Mouse (Mus musculus): Measurements from ENCODE around the gene Adgrb2. TPM values are rescaled to one million over a fixed set of nuclear protein-coding genes. Genes with fewer than 3 reads are reported as not detected.

Gene Adgrb2
- polyA plus RNA-seq, 1 experiment from 2014 or later, result 13.4 TPM

GRCm38 (mm10) chr4:130050056-130050824 is 65.6 kb downstream of the Adgrb2 start:
- ATAC-seq, result no peak
- WGBS, result 83% methylated on average over 8 of the region's 8 CpGs
- no peak overlapping the region for H3K4me2 ChIP-seq (ENCODE audit: low read length)
- H3K4me3 ChIP-seq (ENCODE audit: low read length), result no peak overlapping the region
- H3K9ac ChIP-seq (ENCODE audit: low read depth, low read length), result no peak overlapping the region
- H3K4me1 ChIP-seq (ENCODE audit: control insufficient read depth, insufficient read depth, low read depth, low read length), result peaks cover 34% of the 10 kb centered on the region
- H3K9me3 ChIP-seq (ENCODE audit: control insufficient read depth, low read length), result no peaks in the 10 kb centered on the region
- H3K36me3 ChIP-seq (ENCODE audit: control insufficient read depth, insufficient read depth, low read length), result no peaks in the 10 kb centered on the region
- H3K27me3 ChIP-seq (replicated peaks; ENCODE audit: control insufficient read depth, insufficient read depth, low read length), result peaks cover 2% of the 10 kb centered on the region; the same call in 1 of the 2 replicates
- H3K27ac ChIP-seq (ENCODE audit: low read depth, low read length), result no peak overlapping the region

- Histone ChIP-seq H3K9ac (ENCODE audit: low read depth, low read length) (no peak overlapping the region), H3K4me3 (ENCODE audit: low read length) (no peak overlapping the region), H3K27me3 (replicated peaks; ENCODE audit: control insufficient read depth, insufficient read depth, low read length) (peaks cover 2% of the 10 kb centered on the region; the same call in 1 of the 2 replicates), H3K4me1 (ENCODE audit: control insufficient read depth, insufficient read depth, low read depth, low read length) (peaks cover 33% of the 10 kb centered on the region), H3K27ac (ENCODE audit: low read depth, low read length) (no peak overlapping the region), H3K4me2 (ENCODE audit: low read length) (no peak overlapping the region), H3K36me3 (ENCODE audit: control insufficient read depth, insufficient read depth, low read length) (no peaks in the 10 kb centered on the region), H3K9me3 (ENCODE audit: control insufficient read depth, low read length) (no peaks in the 10 kb centered on the region)
- no peak for ATAC-seq
- 80% methylated on average over 3 of the region's 3 CpGs for WGBS
These were observed 67.6 kb downstream of the Adgrb2 start for GRCm38 (mm10) chr4:130052283-130052682.

- Histone ChIP-seq H3K27ac (ENCODE audit: low read depth, low read length) (no peak overlapping the region), H3K4me1 (ENCODE audit: control insufficient read depth, insufficient read depth, low read depth, low read length) (peaks cover 25% of the 10 kb centered on the region), H3K4me3 (ENCODE audit: low read length) (no peak overlapping the region), H3K4me2 (ENCODE audit: low read length) (no peak overlapping the region), H3K9me3 (ENCODE audit: control insufficient read depth, low read length) (no peaks in the 10 kb centered on the region), H3K9ac (ENCODE audit: low read depth, low read length) (no peak overlapping the region), H3K27me3 (replicated peaks; ENCODE audit: control insufficient read depth, insufficient read depth, low read length) (peaks cover 2% of the 10 kb centered on the region; the same call in 1 of the 2 replicates), H3K36me3 (ENCODE audit: control insufficient read depth, insufficient read depth, low read length) (no peaks in the 10 kb centered on the region)
- no peak for ATAC-seq
- WGBS, result 60% methylated on average over 9 of the region's 9 CpGs
These were observed 68.4 kb downstream of the Adgrb2 start for GRCm38 (mm10) chr4:130053111-130053510.

GRCm38 (mm10) chr4:130054727-130055126 is 70.1 kb downstream of the Adgrb2 start:
- Histone ChIP-seq H3K4me1 (ENCODE audit: control insufficient read depth, insufficient read depth, low read depth, low read length) (peaks cover 23% of the 10 kb centered on the region), H3K4me3 (ENCODE audit: low read length) (no peak overlapping the region), H3K9ac (ENCODE audit: low read depth, low read length) (no peak overlapping the region), H3K36me3 (ENCODE audit: control insufficient read depth, insufficient read depth, low read length) (no peaks in the 10 kb centered on the region), H3K9me3 (ENCODE audit: control insufficient read depth, low read length) (no peaks in the 10 kb centered on the region), H3K27ac (ENCODE audit: low read depth, low read length) (peak overlapping the region; percentile 69), H3K27me3 (replicated peaks; ENCODE audit: control insufficient read depth, insufficient read depth, low read length) (no peaks in the 10 kb centered on the region), H3K4me2 (ENCODE audit: low read length) (no peak overlapping the region)
- ATAC-seq, result peak; percentile 71
- WGBS, result 55% methylated on average over 1 of the region's 1 CpGs

GRCm38 (mm10) chr4:130055160-130056010 is 70.7 kb downstream of the Adgrb2 start:
- peak; percentile 64 for ATAC-seq
- Histone ChIP-seq H3K9ac (ENCODE audit: low read depth, low read length) (no peak overlapping the region), H3K4me2 (ENCODE audit: low read length) (no peak overlapping the region), H3K27ac (ENCODE audit: low read depth, low read length) (peak overlapping the region; percentile 69), H3K4me3 (ENCODE audit: low read length) (no peak overlapping the region), H3K9me3 (ENCODE audit: control insufficient read depth, low read length) (no peaks in the 10 kb centered on the region), H3K4me1 (ENCODE audit: control insufficient read depth, insufficient read depth, low read depth, low read length) (peaks cover 20% of the 10 kb centered on the region), H3K27me3 (replicated peaks; ENCODE audit: control insufficient read depth, insufficient read depth, low read length) (no peaks in the 10 kb centered on the region), H3K36me3 (ENCODE audit: control insufficient read depth, insufficient read depth, low read length) (no peaks in the 10 kb centered on the region)
- 65% methylated on average over 14 of the region's 14 CpGs for WGBS

GRCm38 (mm10) chr4:130056011-130056322 is 71.3 kb downstream of the Adgrb2 start:
- H3K27ac ChIP-seq (ENCODE audit: low read depth, low read length), result peak overlapping the region; percentile 69
- peaks cover 20% of the 10 kb centered on the region for H3K4me1 ChIP-seq (ENCODE audit: control insufficient read depth, insufficient read depth, low read depth, low read length)
- H3K27me3 ChIP-seq (replicated peaks; ENCODE audit: control insufficient read depth, insufficient read depth, low read length), result no peaks in the 10 kb centered on the region
- peak overlapping the region; percentile 35; the same call in 1 of the 2 replicates for H3K9ac ChIP-seq (ENCODE audit: low read depth, low read length)
- 53% methylated on average over 3 of the region's 3 CpGs for WGBS
- H3K4me3 ChIP-seq (ENCODE audit: low read length), result no peak overlapping the region
- peak; percentile 55 for ATAC-seq
- H3K4me2 ChIP-seq (ENCODE audit: low read length), result no peak overlapping the region
- H3K9me3 ChIP-seq (ENCODE audit: control insufficient read depth, low read length), result no peaks in the 10 kb centered on the region
- H3K36me3 ChIP-seq (ENCODE audit: control insufficient read depth, insufficient read depth, low read length), result no peaks in the 10 kb centered on the region

GRCm38 (mm10) chr4:130056471-130056870 is 71.8 kb downstream of the Adgrb2 start:
- Histone ChIP-seq H3K9me3 (ENCODE audit: control insufficient read depth, low read length) (no peaks in the 10 kb centered on the region), H3K9ac (ENCODE audit: low read depth, low read length) (no peak overlapping the region), H3K4me3 (ENCODE audit: low read length) (no peak overlapping the region), H3K4me2 (ENCODE audit: low read length) (no peak overlapping the region), H3K27ac (ENCODE audit: low read depth, low read length) (peak overlapping the region; percentile 69; the same call in 1 of the 2 replicates), H3K4me1 (ENCODE audit: control insufficient read depth, insufficient read depth, low read depth, low read length) (peaks cover 20% of the 10 kb centered on the region), H3K27me3 (replicated peaks; ENCODE audit: control insufficient read depth, insufficient read depth, low read length) (no peaks in the 10 kb centered on the region), H3K36me3 (ENCODE audit: control insufficient read depth, insufficient read depth, low read length) (no peaks in the 10 kb centered on the region)
- 57% methylated on average over 3 of the region's 3 CpGs for WGBS
- no peak for ATAC-seq

GRCm38 (mm10) chr4:130060937-130061336 is 76.3 kb downstream of the Adgrb2 start:
- no peak overlapping the region for H3K4me3 ChIP-seq (ENCODE audit: low read length)
- no peak overlapping the region for H3K27ac ChIP-seq (ENCODE audit: low read depth, low read length)
- H3K4me1 ChIP-seq (ENCODE audit: control insufficient read depth, insufficient read depth, low read depth, low read length), result peaks cover 4% of the 10 kb centered on the region; the same call in 1 of the 2 replicates
- no peak overlapping the region for H3K9ac ChIP-seq (ENCODE audit: low read depth, low read length)
- H3K9me3 ChIP-seq (ENCODE audit: control insufficient read depth, low read length), result no peaks in the 10 kb centered on the region
- no peak for ATAC-seq
- no peaks in the 10 kb centered on the region for H3K36me3 ChIP-seq (ENCODE audit: control insufficient read depth, insufficient read depth, low read length)
- H3K27me3 ChIP-seq (replicated peaks; ENCODE audit: control insufficient read depth, insufficient read depth, low read length), result no peaks in the 10 kb centered on the region
- H3K4me2 ChIP-seq (ENCODE audit: low read length), result no peak overlapping the region

GRCm38 (mm10) chr4:130063191-130063590 is 78.5 kb downstream of the Adgrb2 start:
- WGBS, result 65% methylated on average over 7 of the region's 7 CpGs
- H3K36me3 ChIP-seq (ENCODE audit: control insufficient read depth, insufficient read depth, low read length), result no peaks in the 10 kb centered on the region
- no peaks in the 10 kb centered on the region; the same call in 1 of the 2 replicates for H3K4me1 ChIP-seq (ENCODE audit: control insufficient read depth, insufficient read depth, low read depth, low read length)
- no peaks in the 10 kb centered on the region for H3K9me3 ChIP-seq (ENCODE audit: control insufficient read depth, low read length)
- no peak overlapping the region for H3K4me2 ChIP-seq (ENCODE audit: low read length)
- H3K9ac ChIP-seq (ENCODE audit: low read depth, low read length), result no peak overlapping the region
- no peak for ATAC-seq
- no peaks in the 10 kb centered on the region for H3K27me3 ChIP-seq (replicated peaks; ENCODE audit: control insufficient read depth, insufficient read depth, low read length)
- H3K27ac ChIP-seq (ENCODE audit: low read depth, low read length), result no peak overlapping the region
- H3K4me3 ChIP-seq (ENCODE audit: low read length), result no peak overlapping the region

Measured in hindbrain, embryonic 16.5 days (tissue).